Mouse (Mus musculus): Measurements from ENCODE around the gene Rbl2.

DNA sequence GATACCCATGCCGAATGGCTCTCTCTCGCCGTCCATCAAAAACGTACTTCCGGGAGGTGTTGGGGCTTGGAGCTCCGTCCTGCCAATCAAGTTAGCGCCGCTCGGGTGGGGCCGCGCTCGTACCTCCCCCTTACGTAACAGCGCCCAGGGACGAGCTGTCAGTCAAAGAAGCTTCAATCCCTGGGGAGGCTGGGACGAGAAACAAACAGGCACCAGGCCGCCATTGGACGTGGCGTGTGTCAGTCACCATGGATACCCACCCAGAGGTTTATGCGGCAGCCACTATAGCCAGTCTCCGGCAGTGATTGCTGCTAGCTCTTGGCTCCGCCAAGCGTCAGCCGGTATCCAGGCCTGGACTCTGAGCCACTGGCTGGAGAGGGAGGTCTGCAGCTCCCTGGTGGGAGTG is 64.2 kb downstream of the Rbl2 start:
- TF ChIP-seq CTCF (IDR thresholded peaks at IDR 0.05; ENCODE audit: low read depth, low read length): no peak
- TF ChIP-seq POLR2A (IDR thresholded peaks at IDR 0.05; ENCODE audit: borderline replicate concordance, low read depth, low read length): no peak
